Mouse (Mus musculus) adrenal gland, adult 8-10 months (tissue): ENCODE results near the gene Smg9. TPM values are rescaled to one million over a fixed set of nuclear protein-coding genes. Genes with fewer than 3 reads are reported as not detected.
"Not testable (repeated sequence)": the region's sequence is repeated elsewhere in the genome, so short reads cannot be mapped to it uniquely, and the experiment has no call there.

Source experiments
- DNase-seq: peaks from one replicate; pipeline ENCODE4 v3.0.0; 2022
- total RNA-seq, 4 experiments: library from RNA; stranded (reverse); gene quantifications; 2 replicates each; pipeline ENCODE4 v1.2.4; 2022

The Smg9 gene
- total RNA-seq, 4 experiments from 2014 or later: 20.2 to 39.0 (median 25.9) TPM

DNA sequence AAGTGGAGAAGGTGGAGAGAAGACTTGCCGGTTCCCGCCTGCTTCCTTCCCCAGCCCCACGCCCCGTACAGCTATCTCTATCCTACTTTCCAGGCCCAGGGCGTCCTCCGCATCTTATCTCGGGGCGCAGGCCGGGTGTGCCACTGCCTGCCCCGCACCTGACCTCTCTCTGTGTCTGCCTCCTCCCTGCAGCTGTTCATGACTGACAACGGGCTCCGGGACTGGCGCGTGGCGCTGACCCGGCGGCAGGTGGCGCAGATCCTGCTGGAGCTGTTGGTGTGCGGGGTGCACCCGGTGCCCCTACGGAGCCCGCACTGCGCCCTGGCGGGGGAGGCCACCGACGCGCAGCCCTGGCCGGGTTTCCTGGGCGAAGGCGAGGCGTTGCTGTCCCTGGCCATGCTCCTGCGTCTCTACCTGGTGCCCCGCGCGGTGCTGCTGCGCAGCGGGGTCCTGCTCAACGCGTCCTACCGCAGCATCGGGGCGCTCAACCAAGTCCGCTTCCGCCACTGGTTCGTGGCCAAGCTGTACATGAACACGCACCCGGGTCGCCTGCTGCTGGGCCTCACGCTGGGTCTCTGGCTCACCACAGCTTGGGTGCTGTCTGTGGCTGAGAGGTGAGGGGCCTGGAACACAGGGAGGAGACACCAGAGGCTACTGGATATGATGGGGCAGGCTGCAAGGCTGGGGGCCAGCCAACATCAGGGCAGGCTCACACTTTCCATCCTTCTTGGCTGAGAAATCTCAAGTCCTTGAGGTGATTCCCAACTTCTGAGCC lies 22.1 kb upstream of the Smg9 start:
- no peak for DNase-seq

DNA sequence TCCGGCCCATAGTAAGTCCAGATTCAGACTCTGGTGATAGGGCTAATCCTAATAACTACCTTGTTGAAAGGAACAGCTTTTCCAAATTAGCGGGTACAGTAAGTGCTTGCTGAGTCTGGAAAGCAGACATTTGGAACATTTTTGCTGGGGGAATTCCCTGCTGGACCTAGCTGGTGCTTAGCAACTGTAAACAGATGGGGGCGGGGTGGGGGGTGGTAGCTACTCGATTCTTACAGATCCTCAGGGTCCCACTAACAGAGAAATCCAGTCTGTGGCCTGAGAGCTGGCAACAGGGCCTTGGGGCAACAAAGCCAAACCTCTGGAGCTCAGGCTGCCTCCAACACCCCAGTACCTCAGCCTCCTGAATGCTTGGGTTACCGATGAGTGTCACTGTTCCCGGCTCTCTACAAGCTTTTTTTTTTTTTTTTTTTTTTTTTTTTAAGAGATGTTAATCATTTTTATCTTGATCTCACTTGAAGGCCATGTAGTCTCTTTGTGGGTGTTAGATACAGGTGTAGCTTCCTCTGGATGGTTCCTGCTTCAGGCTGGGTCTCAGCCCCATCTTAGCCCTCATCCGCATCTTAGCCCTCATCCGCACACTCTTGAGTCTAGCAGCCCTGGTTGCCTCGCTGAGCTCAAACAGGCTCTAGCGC lies 21.2 kb upstream of the Smg9 start:
- no peak for DNase-seq

GRCm38 (mm10) chr7:24379934-24380333 lies 19.5 kb upstream of the Smg9 start:
- DNase-seq: no peak

DNA sequence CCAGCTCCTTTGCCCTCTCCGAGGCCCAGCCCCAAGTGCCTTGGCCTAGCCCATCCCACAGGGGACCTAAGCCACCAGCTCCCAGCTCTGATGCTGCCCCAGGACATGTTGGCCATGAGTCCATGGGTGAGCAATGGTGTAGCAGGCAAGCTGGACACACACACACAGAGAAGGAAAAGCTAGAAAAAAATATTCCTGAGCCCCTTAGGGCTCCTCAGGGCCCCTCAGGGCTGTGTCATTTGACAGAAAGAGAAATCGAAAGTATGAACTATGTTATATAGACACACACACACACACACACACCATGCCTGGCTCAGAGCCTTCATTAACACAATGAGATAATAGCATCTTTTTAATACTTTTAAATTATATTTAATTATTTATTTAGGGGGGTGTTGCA lies 19.0 kb upstream of the Smg9 start:
- no peak for DNase-seq

- DNase-seq: no peak
Observed at GRCm38 (mm10) chr7:24382730-24383372, 16.6 kb upstream of the Smg9 start.

- DNase-seq: no peak
Observed at GRCm38 (mm10) chr7:24384070-24384469, 15.3 kb upstream of the Smg9 start.

GRCm38 (mm10) chr7:24384827-24385226 lies 14.6 kb upstream of the Smg9 start:
- peak; percentile 50 for DNase-seq

DNA sequence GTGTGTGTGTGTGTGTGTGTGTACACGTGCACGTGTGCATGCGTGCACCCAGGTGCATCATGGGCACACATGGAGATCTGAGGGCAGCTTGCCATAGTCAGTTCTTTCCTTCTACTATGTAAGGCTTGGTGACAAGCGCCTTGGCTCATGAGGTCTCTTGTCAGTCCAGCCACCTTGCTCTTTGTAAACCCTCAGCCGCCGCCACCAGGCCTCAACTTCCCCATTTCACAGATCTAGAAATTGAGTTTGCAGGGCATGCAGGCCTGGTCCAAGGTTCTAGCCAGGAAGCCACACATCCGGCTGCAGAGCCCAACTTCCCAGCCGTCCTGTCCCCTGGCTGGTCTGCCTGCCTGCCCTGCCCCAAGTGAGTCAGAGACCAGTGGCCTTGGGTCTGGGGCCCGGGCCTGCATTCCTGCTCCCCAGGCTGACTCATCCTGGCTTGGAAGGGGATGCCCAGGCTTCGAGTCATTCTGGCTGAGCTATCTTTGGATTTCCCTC lies 12.3 kb upstream of the Smg9 start:
- DNase-seq: peak; percentile 94

GRCm38 (mm10) chr7:24389516-24390187 lies 9.8 kb upstream of the Smg9 start:
- DNase-seq: no peak

GRCm38 (mm10) chr7:24390512-24390911 lies 8.9 kb upstream of the Smg9 start:
- DNase-seq: no peak

GRCm38 (mm10) chr7:24391077-24391476 lies 8.3 kb upstream of the Smg9 start:
- DNase-seq: no peak

- no peak for DNase-seq
Observed at GRCm38 (mm10) chr7:24391687-24392086, 7.7 kb upstream of the Smg9 start.

GRCm38 (mm10) chr7:24394054-24394453 lies 5.4 kb upstream of the Smg9 start:
- no peak for DNase-seq

- no peak for DNase-seq
Observed at GRCm38 (mm10) chr7:24394475-24395161, 4.8 kb upstream of the Smg9 start.

DNA sequence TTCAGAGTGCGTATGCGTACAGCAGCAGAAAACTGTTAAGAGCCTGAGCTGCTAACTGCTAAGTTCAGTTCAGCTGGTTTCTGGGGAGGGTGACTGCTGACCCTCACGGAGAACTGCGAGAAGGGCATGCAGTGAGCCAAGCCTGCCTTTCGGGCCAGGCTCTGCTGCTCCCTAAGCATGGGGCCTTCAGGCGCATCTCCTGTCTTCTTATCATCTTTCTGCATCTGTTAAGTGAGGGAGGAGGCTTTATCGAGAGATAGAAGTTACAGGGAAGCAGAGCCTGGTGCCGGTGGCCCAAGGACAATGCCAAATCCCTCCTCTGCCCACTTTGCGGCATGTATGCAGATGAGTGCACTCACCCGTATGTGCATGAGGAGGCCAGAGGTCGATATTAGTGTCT lies 2.6 kb upstream of the Smg9 start:
- no peak for DNase-seq

DNA sequence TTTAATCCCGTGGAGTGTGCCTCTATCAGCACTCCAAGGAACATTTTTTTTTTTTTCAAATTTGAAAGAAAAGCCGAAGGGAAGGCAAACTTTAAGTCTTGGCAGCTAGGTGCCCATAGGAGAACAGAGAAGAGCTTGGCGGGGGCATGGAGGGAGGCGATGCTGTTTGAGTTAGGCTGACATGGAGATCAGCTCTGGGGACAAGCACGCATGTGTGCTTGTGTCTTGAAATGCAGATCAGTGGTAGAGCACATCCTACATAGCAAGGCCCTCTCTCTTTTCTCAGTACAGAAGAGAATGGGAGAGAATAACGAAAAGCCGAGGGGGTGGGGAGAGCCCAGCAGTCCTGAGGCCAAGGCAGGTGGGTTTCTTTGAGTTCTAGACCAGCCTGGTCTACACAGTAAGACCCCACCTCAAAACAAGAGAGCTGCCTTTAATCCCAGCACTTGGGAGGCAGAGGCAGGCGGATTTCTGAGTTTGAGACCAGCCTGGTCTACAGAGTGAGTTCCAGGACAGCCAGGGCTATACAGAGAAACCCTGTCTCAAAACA lies 980 bp upstream of the Smg9 start:
- DNase-seq: no peak

GRCm38 (mm10) chr7:24400082-24400452 lies 648 bp downstream of the Smg9 start:
- no peak for DNase-seq

DNA sequence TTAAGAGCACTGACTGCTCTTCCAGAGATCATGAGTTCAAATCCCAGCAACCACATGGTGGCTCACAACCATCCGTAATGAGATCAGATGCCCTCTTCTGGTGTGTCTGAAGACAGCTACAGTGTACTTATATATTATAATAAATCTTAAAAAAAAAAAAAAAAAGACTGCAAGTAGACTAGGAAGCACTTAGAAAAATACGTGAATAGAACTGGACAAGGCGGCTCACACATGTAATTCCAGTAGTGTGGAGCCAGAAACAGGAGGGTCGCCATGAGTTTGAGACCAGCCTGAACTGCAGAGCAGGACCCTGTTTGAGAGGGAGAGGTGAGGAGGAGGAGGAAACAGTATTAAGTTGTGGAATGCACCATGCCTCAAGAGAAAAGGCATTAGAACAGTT lies 1.1 kb downstream of the Smg9 start:
- not testable (repeated sequence) for DNase-seq

DNA sequence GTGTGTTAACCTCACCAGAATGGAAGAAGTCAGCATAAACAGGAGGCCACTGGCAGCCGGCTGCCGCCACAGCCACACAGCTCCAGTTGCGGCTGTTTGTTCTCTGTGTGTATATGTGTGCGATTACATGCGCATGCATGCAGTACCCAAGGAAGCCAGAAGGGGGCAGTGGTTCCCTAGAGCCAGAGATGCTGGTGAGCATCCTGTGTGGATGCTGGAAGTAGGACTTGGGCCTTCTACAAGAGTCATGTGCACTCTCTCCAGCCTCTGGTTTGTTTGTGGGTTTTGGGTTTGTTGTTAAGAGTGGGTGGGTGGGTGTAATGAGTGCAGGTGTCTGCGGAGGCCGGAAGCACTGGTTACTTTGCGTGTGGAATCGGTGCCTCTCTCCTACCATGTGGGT lies 3.4 kb downstream of the Smg9 start:
- no peak for DNase-seq

DNA sequence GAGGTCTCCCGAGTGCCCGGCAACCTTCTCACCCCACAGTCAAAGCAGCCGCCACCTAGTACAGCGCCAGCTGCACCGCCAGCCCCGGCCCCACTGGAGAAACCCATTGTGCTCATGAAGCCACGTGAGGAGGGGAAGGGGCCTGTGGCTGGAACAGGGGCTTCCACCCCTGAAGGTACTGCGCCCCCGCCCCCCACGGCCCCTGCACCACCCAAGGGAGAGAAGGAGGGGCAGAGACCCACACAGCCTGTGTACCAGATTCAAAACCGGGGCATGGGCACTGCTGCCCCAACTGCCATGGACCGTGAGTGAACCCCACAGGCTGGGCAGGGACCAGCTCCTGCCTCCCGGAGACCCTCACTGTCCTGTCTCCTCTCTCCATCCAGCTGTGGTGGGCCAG lies 6.2 kb downstream of the Smg9 start:
- no peak for DNase-seq

DNA sequence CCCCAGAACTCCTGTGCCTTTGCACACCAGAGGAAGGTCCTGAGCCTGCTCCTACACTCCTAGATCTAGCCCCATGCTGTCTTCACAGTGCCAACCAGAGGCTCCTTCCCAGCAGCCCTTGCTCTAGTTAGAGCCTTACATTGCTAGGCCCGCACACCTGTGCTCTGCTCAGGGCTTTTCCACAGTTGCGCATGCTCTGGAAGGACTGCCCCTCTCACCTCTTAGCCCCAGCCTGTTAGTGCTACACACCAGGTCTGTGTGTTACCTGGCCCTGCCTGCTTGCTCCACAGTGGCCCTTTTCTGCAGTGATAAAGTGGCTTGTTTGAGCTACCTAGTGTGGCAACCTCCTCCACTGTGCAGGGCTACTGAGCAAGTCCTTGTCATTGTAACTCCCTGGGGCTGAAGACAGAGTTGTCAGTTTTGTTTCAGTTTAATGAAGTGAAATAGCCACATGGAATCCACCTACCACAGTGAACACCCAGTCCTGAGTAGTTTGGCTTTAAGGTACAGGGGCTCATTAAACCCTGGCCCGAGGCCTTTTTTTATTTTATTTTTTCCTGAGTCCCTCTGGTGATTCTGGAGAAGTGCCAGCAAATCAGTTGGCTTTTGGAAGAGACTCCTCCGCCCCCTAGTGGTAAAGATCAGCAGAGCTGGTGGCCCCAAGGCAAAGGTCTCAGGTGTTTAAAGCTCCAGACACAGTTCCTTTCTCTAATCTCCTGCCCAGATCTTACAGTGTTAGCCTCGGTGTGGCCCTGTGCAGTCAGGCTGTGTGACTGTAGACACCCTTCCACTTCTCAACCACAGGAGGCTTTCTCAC lies 7.3 kb downstream of the Smg9 start:
- DNase-seq: peak; percentile 45
